Mouse (Mus musculus): ENCODE measurements at regions not wholly inside any gene's neighbourhood (a gene's known extent, or its start where the extent isn't known, plus 50 kb on each side); places are given as distances from the start of the nearest gene placed in this dataset.
"Not testable (repeated sequence)": the region's sequence is repeated elsewhere in the genome, so short reads cannot be mapped to it uniquely, and the experiment has no call there.

- H3K36me3 ChIP-seq: no peaks in the 10 kb centered on the region
- WGBS: 64% methylated on average over 9 of the region's 9 CpGs
- H3K4me2 ChIP-seq (replicated peaks): no peak overlapping the region
- H3K9ac ChIP-seq (replicated peaks): no peak overlapping the region
- H3K27me3 ChIP-seq: no peaks in the 10 kb centered on the region
- no peak overlapping the region for H3K4me3 ChIP-seq (replicated peaks)
- H3K4me1 ChIP-seq (replicated peaks): 0 out of 2 replicates have a peak, but pooled peaks cover 7% of the 10 kb centered on the region
- no peaks in the 10 kb centered on the region for H3K9me3 ChIP-seq
- ATAC-seq: no peak
- H3K27ac ChIP-seq: no peak overlapping the region
Observed at GRCm38 (mm10) chr7:125146025-125146424, 298.5 kb upstream of the Kdm8 start.

- H3K4me3 ChIP-seq (replicated peaks): no peak overlapping the region
- H3K9ac ChIP-seq (replicated peaks): no peak overlapping the region
- 88% methylated on average over 2 of the region's 2 CpGs for WGBS
- no peak for ATAC-seq
- no peaks in the 10 kb centered on the region for H3K27me3 ChIP-seq
- H3K27ac ChIP-seq: no peak overlapping the region
- H3K4me1 ChIP-seq (replicated peaks): 0 out of 2 replicates have a peak, but pooled peaks cover 3% of the 10 kb centered on the region
- no peaks in the 10 kb centered on the region for H3K9me3 ChIP-seq
- H3K36me3 ChIP-seq: no peaks in the 10 kb centered on the region
- H3K4me2 ChIP-seq (replicated peaks): no peak overlapping the region
Observed at GRCm38 (mm10) chr7:125149151-125149550, 295.3 kb upstream of the Kdm8 start.

DNA sequence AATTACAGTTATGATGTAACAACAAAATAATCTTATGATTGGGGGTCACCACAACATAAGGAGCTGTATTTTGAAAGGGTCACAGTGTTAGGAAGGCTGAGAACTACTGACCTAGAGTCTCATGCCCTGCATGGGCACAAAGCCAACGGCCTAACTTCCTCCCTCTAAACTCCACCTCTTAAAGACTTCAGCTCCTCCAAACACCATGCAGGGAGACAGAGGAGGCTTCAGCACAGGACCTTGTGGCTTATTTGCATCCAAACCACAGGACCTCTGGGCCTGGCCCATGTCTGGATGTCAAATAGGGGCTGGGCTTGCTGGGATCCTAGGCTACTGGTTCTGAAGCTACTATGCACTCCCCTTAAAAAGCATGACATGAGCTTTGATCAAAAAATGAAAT, 294.7 kb upstream of the Kdm8 start:
- no peak overlapping the region for H3K4me2 ChIP-seq (replicated peaks)
- H3K27ac ChIP-seq: no peak overlapping the region
- H3K4me3 ChIP-seq (replicated peaks): no peak overlapping the region
- H3K9ac ChIP-seq (replicated peaks): no peak overlapping the region
- 67% methylated on average over 1 of the region's 1 CpGs for WGBS
- no peaks in the 10 kb centered on the region for H3K9me3 ChIP-seq
- H3K36me3 ChIP-seq: no peaks in the 10 kb centered on the region
- no peak for ATAC-seq
- no peaks in the 10 kb centered on the region for H3K27me3 ChIP-seq
- H3K4me1 ChIP-seq (replicated peaks): 0 out of 2 replicates have a peak, but pooled peaks cover 3% of the 10 kb centered on the region

- ATAC-seq: no peak
- H3K4me3 ChIP-seq (replicated peaks): no peak overlapping the region
- no peaks in the 10 kb centered on the region for H3K36me3 ChIP-seq
- no peak overlapping the region for H3K9ac ChIP-seq (replicated peaks)
- H3K4me2 ChIP-seq (replicated peaks): no peak overlapping the region
- H3K4me1 ChIP-seq (replicated peaks): no peaks in the 10 kb centered on the region
- 93% methylated on average over 5 of the region's 5 CpGs for WGBS
- no peaks in the 10 kb centered on the region for H3K9me3 ChIP-seq
- no peaks in the 10 kb centered on the region for H3K27me3 ChIP-seq
- H3K27ac ChIP-seq: no peak overlapping the region
Observed at GRCm38 (mm10) chr7:125152281-125152680, 292.2 kb upstream of the Kdm8 start.

GRCm38 (mm10) chr7:125155291-125155690, 289.2 kb upstream of the Kdm8 start:
- H3K9me3 ChIP-seq: no peaks in the 10 kb centered on the region
- H3K9ac ChIP-seq (replicated peaks): no peak overlapping the region
- H3K27ac ChIP-seq: no peak overlapping the region
- WGBS: 33% methylated on average over 2 of the region's 2 CpGs
- no peak for ATAC-seq
- H3K36me3 ChIP-seq: no peaks in the 10 kb centered on the region
- no peak overlapping the region for H3K4me2 ChIP-seq (replicated peaks)
- H3K4me3 ChIP-seq (replicated peaks): no peak overlapping the region
- no peaks in the 10 kb centered on the region for H3K4me1 ChIP-seq (replicated peaks)
- no peaks in the 10 kb centered on the region for H3K27me3 ChIP-seq

DNA sequence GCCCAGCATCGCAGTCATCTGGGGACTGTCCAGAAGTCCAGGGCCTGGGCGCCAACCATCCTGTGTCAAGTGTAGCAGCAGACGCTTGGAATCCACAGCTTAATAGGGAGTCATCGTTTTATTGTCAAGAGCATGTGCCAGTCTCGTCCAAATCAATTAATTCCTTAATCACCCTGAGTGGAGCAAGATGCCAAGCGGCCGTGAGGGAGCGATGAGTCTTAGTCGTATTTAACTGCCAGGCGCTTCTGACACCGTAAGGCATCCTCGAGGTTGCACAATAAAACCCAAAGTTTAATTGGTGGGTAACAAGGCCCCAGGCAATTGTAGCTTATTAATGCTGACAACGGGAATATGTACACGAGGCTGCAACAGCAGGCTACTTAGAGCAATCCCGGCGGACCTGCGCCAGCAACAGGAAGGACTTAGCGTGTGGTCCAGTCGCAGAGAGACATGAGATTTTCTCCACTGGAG, 277.6 kb upstream of the Kdm8 start:
- 68% methylated on average over 19 of the region's 19 CpGs for WGBS
- Histone ChIP-seq H3K4me1 (replicated peaks) (0 out of 2 replicates have a peak, but pooled peaks cover 3% of the 10 kb centered on the region), H3K9ac (replicated peaks) (no peak overlapping the region), H3K27ac (no peak overlapping the region), H3K27me3 (no peaks in the 10 kb centered on the region), H3K9me3 (no peaks in the 10 kb centered on the region), H3K4me2 (replicated peaks) (0 out of 2 replicates have a peak overlapping the region, but pooled peaks have one; percentile 2), H3K36me3 (no peaks in the 10 kb centered on the region), H3K4me3 (replicated peaks) (no peak overlapping the region)
- peak; percentile 55; the same call in 1 of the 2 replicates for ATAC-seq

DNA sequence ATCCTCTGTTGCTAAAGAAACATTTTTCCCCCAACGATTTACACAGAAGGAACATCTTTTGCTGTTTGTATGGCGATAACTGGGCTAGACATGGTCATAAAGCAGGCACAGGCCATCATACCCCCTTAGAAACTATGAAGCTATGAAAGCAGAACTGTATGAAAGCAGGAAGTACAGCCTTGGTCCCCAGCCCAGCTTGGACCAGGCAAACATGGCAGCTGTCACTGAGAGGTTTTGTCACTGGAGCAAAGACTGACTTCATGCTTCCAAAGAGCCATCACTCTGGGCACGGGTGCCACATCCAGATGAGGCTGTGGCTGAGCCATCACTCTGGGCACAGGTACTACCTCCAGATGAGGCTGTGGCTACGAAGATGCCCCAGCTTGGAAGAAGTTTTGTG, 276.8 kb upstream of the Kdm8 start:
- no peak overlapping the region for H3K27ac ChIP-seq
- H3K9ac ChIP-seq (replicated peaks): no peak overlapping the region
- H3K4me2 ChIP-seq (replicated peaks): no peak overlapping the region
- 86% methylated on average over 4 of the region's 4 CpGs for WGBS
- 0 out of 2 replicates have a peak, but pooled peaks cover 3% of the 10 kb centered on the region for H3K4me1 ChIP-seq (replicated peaks)
- no peaks in the 10 kb centered on the region for H3K9me3 ChIP-seq
- ATAC-seq: no peak
- H3K27me3 ChIP-seq: no peaks in the 10 kb centered on the region
- no peak overlapping the region for H3K4me3 ChIP-seq (replicated peaks)
- no peaks in the 10 kb centered on the region for H3K36me3 ChIP-seq

- Histone ChIP-seq H3K27me3 (no peaks in the 10 kb centered on the region), H3K4me1 (replicated peaks) (no peaks in the 10 kb centered on the region), H3K4me3 (replicated peaks) (no peak overlapping the region), H3K27ac (no peak overlapping the region), H3K9me3 (no peaks in the 10 kb centered on the region), H3K9ac (replicated peaks) (no peak overlapping the region), H3K4me2 (replicated peaks) (no peak overlapping the region), H3K36me3 (no peaks in the 10 kb centered on the region)
- ATAC-seq: peak; percentile 56; the same call in 1 of the 2 replicates
- 89% methylated on average over 3 of the region's 3 CpGs for WGBS
Observed at GRCm38 (mm10) chr7:125181548-125181947, 262.9 kb upstream of the Kdm8 start.

DNA sequence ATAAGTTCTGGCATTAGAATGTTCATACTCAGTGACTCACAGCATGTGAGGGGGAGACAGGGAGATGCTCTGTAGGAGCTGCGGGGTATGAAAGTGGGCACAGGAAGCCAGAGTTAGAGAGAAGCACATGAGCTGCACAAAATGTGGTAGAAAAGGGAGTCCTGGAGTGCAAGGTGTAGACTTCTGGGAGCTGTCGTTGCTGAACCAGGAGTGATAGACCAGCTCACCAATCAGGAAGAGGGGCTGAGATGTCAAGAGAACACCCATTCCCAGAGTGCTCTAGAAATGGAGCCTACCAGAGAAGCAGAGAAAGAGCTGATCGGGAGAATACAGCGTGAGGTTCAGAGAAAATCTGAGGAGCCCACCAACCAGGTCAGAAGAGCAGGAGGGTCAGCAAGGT, 262.2 kb upstream of the Kdm8 start:
- no peak overlapping the region for H3K4me2 ChIP-seq (replicated peaks)
- H3K36me3 ChIP-seq: no peaks in the 10 kb centered on the region
- no peak overlapping the region for H3K9ac ChIP-seq (replicated peaks)
- H3K9me3 ChIP-seq: no peaks in the 10 kb centered on the region
- no peaks in the 10 kb centered on the region for H3K27me3 ChIP-seq
- 90% methylated on average over 4 of the region's 4 CpGs for WGBS
- H3K4me1 ChIP-seq (replicated peaks): no peaks in the 10 kb centered on the region
- no peak overlapping the region for H3K4me3 ChIP-seq (replicated peaks)
- no peak for ATAC-seq
- H3K27ac ChIP-seq: no peak overlapping the region

DNA sequence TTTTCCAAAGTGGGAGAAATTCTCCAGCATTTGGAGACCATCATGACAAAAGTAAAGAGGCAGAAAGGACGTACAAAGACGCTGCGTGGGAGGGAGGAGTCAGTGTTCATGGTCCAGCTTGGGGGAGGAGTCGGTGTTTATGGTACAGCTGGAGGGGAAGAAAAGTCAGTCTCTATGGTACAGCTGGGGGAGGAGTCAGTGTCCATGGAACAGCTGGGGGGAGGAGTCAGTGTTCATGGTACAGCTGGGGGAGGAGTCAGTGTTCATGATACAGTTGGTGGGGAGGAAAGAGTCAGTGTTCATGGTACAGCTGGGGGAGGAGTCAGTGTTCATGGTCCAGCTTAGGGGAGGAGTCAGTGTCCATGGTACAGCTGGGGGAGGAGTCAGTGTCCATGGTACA, 261.5 kb upstream of the Kdm8 start:
- H3K27me3 ChIP-seq; H3K4me1 ChIP-seq (replicated peaks); H3K9ac ChIP-seq (replicated peaks); H3K4me2 ChIP-seq (replicated peaks); H3K36me3 ChIP-seq; H3K4me3 ChIP-seq (replicated peaks); H3K9me3 ChIP-seq; ATAC-seq; H3K27ac ChIP-seq: not testable (repeated sequence)
- WGBS: 88% methylated on average over 4 of the region's 4 CpGs

- H3K27ac ChIP-seq: no peak overlapping the region
- no peaks in the 10 kb centered on the region for H3K27me3 ChIP-seq
- H3K4me1 ChIP-seq (replicated peaks): peaks cover 9% of the 10 kb centered on the region; the same call in 1 of the 2 replicates
- H3K4me2 ChIP-seq (replicated peaks): no peak overlapping the region
- ATAC-seq: no peak
- H3K9me3 ChIP-seq: no peaks in the 10 kb centered on the region
- no peaks in the 10 kb centered on the region for H3K36me3 ChIP-seq
- no peak overlapping the region for H3K9ac ChIP-seq (replicated peaks)
- WGBS: 86% methylated on average over 13 of the region's 13 CpGs
- no peak overlapping the region for H3K4me3 ChIP-seq (replicated peaks)
Observed at GRCm38 (mm10) chr7:125185037-125185679, 259.3 kb upstream of the Kdm8 start.

GRCm38 (mm10) chr7:125187011-125187740, 257.3 kb upstream of the Kdm8 start:
- Histone ChIP-seq H3K36me3 (no peaks in the 10 kb centered on the region), H3K4me3 (replicated peaks) (no peak overlapping the region), H3K27me3 (no peaks in the 10 kb centered on the region), H3K4me2 (replicated peaks) (no peak overlapping the region), H3K4me1 (replicated peaks) (peaks cover 9% of the 10 kb centered on the region; the same call in 1 of the 2 replicates), H3K9me3 (no peaks in the 10 kb centered on the region), H3K27ac (no peak overlapping the region), H3K9ac (replicated peaks) (no peak overlapping the region)
- no peak for ATAC-seq
- 88% methylated on average over 10 of the region's 10 CpGs for WGBS

Data from midbrain, embryonic 13.5 days (tissue).